Mouse (Mus musculus) subcutaneous adipose tissue, adult 2 months (tissue): ENCODE measurements around the gene Slc16a13. TPM values are rescaled to one million over a fixed set of nuclear protein-coding genes. Genes with fewer than 3 reads are reported as not detected.

Experiments used
- polyA plus RNA-seq: library from polyadenylated mRNA; depleted of rRNA; stranded (reverse); fragments of >200 nt; gene quantifications from 2 replicates; pipeline ENCODE4 v1.2.3, GENCODE M21; 2012; ENCODE audit warnings: low replicate concordance; rRNA removed

Gene Slc16a13
- 4.4 and 8.0 TPM in 2 replicates for polyA plus RNA-seq

DNA sequence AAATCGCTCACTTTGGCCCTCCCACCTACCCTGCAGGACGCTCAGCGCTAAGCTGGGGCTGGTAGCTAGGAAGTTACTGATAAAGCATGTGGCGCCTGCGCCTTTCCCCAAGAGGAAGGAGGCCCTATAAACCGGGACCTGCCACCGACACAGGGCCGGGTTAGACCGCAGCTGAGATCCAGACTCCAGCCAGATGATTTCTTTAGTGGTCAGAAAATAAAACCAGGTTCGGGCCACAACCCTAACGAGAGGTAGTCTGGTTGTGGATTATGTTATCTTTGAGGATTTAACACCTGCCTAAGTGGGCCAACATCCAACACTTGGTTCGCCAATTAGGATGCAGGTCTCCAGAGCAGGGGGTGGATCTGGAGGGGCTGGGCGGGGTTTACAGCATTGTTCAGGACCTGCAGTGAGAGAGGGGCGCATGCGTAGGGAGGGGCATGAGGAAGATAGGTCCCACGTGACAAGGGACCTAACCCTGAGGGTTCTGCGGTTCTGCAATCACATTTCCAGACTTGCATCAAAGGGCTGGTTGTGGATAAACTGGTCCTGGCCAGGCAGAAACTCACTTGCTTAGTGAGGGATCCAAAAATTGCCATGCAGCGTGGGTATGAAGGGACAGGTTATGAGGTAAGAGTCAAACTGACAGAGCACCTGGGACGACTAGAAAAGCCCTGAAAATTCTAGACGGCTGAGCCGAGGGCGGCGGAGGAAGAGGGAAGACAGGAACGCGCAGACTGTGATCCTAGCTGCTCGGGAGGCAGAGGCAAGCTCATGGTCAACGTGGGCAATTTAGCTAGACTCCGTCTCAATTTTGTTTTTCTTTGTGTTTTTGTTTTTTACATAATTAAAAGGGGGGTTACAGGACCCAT, at the start of gene Slc16a13:
Gene Slc16a13 (minus strand): TSS at position 334 of the 872 bp plus-strand sequence.

DNA sequence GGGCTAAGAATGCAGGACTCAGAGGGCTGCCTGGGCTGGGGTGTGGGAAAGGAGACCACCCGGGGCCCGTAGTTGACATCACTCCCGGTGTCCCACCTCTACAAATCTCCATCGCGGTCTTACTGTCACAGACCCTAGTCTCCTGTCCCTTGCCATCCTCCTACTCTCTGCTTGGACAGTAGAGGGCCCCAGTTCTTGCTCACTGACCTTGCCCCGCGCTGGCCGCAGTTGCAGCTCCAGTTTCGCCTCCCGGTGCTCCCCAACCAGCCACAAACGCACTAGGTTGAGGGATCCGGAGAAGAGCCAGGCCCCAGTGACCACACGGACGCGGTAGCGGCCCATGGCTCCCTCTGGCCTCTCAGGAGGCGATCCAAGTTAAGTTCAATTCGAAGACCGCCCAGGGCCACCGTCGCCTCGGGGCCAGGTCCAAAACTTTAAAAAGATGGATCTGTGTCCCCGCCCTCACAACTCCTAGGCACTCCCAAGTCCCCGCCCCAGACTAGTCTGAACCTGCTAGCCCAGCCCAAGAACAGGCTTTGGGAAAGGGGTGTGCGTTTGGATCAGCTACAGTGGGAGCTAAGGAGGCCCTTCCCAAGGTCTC, 34.2 kb upstream of the Slc16a13 start, which contains the start of gene Alox12:
Gene Alox12 (minus strand): TSS at position 423 of the 601 bp plus-strand sequence.

DNA sequence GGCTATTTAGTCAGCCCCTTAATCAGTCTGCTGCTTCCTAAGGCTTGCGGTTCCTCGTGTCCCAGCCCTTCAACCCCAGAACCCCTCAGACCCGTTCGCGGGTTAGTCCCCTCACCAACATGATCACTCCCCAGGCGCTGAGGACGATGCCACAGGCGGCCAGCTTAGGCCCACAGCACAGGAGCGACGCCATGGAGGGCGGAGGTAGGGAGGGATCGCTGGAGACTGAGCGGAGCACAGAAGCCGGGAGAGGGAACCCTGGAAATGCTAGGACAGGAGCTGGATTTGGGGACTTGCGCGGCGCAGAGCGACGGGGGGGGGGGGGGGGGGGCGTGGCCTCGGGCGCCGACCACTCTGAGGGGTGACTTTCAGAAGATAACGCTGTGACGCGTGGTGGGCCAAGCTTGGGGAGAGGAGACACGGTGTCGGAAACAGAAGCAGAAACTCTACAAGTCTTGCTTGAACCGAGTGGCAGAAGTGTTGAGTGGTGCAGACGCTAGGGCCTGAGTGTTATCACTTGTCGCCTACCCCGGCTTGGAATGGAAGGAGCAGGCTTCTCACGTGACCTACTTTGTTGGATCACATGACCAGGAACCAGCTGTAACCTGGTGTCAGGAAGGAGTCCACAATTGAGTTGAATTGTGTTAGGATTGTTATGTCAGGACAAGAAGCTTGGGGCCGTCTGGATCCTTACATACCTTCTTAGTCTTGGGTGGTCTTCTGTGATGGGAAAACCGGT, 18.8 kb upstream of the Slc16a13 start, which contains the start of the genes Gm21988 and Rnasek:
Gene Gm21988 (minus strand): TSS at position 290 of the 739 bp plus-strand sequence.
Gene Rnasek (minus strand): TSS at position 302 of the 739 bp plus-strand sequence.

DNA sequence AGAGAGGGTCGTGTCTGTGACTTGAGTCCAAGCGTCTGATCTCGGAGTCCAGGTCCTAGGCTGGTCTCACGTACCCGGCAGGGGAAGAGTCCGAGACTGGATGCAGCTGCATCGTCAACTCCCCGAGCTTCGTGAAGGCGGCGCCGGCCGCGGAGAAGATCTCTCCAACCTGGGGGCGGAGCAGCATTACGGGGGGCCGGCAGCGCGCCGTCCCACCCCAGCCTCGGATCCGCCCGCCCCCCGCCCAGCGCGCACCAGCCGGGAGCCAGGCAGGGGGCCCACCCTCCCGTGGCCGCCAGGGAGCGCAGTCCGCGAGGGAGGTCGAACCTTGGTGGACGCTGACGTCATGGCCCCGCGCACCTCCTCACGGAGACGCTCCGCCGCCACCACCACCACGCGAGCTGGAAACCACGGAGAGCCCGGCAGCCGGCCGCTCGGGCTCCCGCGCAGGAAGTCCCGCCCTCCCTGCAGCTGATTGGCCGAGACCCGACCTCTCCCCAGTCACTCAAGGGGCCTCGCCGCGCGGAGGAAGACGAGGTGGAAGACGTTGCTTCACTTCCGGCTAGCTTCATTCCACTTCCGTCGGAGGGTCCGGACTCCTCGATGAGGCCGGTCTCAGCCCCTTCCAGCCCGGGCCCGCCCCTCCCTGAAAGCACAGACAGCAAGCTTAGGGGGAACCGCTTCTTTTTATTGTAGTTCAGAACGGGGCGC, 16.7 kb upstream of the Slc16a13 start, which contains the start of gene 0610010K14Rik:
Gene 0610010K14Rik (minus strand): TSS at position 458 of the 711 bp plus-strand sequence.

DNA sequence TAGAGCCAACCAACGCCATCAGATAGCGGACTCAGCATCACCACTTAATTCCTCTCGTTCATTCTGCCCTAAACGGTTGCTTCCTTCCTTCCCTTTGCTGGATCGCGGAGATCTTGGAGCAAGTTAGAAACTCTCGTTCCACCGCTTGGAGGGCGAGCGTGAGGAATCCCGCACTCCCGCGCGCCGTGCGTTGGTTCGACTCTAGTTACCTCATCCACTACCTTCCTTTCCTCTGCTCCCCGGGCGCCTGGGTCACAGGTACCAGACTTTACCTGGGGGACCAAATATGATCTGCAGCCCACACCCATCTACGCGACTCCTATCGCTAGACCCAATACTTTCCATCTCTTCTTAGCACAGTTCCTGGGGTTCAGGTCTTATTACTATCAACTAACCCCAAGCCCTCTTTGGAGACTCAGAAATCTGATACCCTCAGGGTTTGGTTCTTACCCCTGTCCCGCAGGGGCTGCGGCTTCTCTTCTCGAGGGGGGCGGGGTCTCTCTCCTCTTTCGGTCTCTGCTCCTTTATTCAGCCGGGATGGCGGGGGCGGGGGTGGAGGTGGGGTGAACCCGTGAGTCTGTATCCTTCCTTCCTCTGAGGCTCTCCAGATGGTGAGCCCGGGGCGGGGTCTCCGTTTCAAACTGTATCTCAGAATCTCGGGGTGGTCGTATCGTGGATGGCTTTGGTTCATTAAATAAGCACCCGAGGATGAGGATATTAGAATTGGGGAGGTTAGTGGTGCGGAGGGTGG, 8.6 kb upstream of the Slc16a13 start, which contains the start of gene Bcl6b:
Gene Bcl6b (minus strand): TSS at position 539 of the 751 bp plus-strand sequence.

DNA sequence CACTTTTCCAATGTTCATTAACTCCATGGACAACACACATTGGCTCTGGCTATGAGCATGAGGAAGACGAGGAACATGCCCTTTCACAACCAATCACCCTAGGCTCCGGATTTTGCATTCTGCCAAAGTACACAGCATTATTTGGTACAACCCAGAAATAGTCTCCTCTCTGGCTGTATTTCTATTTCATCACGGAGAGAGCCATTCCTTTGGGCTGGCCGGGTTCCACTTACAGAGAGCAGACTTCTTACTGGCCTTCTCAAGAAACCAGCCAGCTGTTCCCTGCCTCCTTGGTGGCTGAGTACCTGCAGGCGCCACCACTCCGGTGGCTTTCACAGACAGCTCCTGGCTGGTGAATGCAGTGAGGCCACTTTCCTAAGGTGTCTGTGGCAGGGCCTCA, 8.4 kb downstream of the Slc16a13 start, which contains the start of gene Slc16a11:
Gene Slc16a11 (plus strand): TSS at position 330 of the 400 bp plus-strand sequence.

Other genes starting within 250 kb of the Slc16a13 start
- 106 and 148 TPM in 2 replicates for gene Ctdnep1, start 239.9 kb downstream of the Slc16a13 start, polyA plus RNA-seq
- gene Elp5, start 238.5 kb downstream of the Slc16a13 start, polyA plus RNA-seq, result 95.6 and 101 TPM in 2 replicates
- gene Gabarap, start 229.9 kb downstream of the Slc16a13 start, polyA plus RNA-seq, result 566 and 640 TPM in 2 replicates
- 17.1 and 38.9 TPM in 2 replicates for gene Phf23, start 225.3 kb downstream of the Slc16a13 start, polyA plus RNA-seq
- 9.4 and 27.1 TPM in 2 replicates for gene Dvl2, start 220.5 kb downstream of the Slc16a13 start, polyA plus RNA-seq
- gene Acadvl, start 205.7 kb downstream of the Slc16a13 start, polyA plus RNA-seq, result 153 and 251 TPM in 2 replicates
- gene Dlg4, start 204.1 kb downstream of the Slc16a13 start, polyA plus RNA-seq, result 16.9 and 56.2 TPM in 2 replicates
- 0.13 and 0.24 TPM in 2 replicates for gene Asgr1, start 167.0 kb downstream of the Slc16a13 start, polyA plus RNA-seq
- 1.3 and 5.5 TPM in 2 replicates for gene Asgr2, start 128.4 kb downstream of the Slc16a13 start, polyA plus RNA-seq
- gene Mgl2, start 90.7 kb downstream of the Slc16a13 start, polyA plus RNA-seq, result 25.4 and 35.8 TPM in 2 replicates
- 32.3 and 46.6 TPM in 2 replicates for gene Clec10a, start 64.9 kb downstream of the Slc16a13 start, polyA plus RNA-seq
- 3.5 and 5.8 TPM in 2 replicates for gene Slc16a11, start 8.3 kb downstream of the Slc16a13 start, polyA plus RNA-seq
- 15.2 and 24.6 TPM in 2 replicates for gene Bcl6b, start 8.7 kb upstream of the Slc16a13 start, polyA plus RNA-seq
- gene 0610010K14Rik, start 16.9 kb upstream of the Slc16a13 start, polyA plus RNA-seq, result 56.7 and 89.9 TPM in 2 replicates
- 8.0 and 8.3 TPM in 2 replicates for gene Gm21988, start 18.8 kb upstream of the Slc16a13 start, polyA plus RNA-seq
- gene Rnasek, start 18.8 kb upstream of the Slc16a13 start, polyA plus RNA-seq, result 223 and 400 TPM in 2 replicates
- 2.5 and 7.8 TPM in 2 replicates for gene Alox12, start 34.3 kb upstream of the Slc16a13 start, polyA plus RNA-seq
- 0.19 and 16.2 TPM in 2 replicates for gene Alox12e, start 101.6 kb upstream of the Slc16a13 start, polyA plus RNA-seq
- gene Alox15, start 131.0 kb upstream of the Slc16a13 start, polyA plus RNA-seq, result 2.7 and 62.7 TPM in 2 replicates
- gene Pelp1, start 189.0 kb upstream of the Slc16a13 start, polyA plus RNA-seq, result 20.8 and 30.6 TPM in 2 replicates
- 59.2 and 84.6 TPM in 2 replicates for gene Arrb2, start 211.6 kb upstream of the Slc16a13 start, polyA plus RNA-seq
- 25.2 and 25.9 TPM in 2 replicates for gene Med11, start 230.9 kb upstream of the Slc16a13 start, polyA plus RNA-seq
- gene Zmynd15, start 238.4 kb upstream of the Slc16a13 start, polyA plus RNA-seq, result 6.1 and 13.8 TPM in 2 replicates
- gene Cxcl16, start 238.9 kb upstream of the Slc16a13 start, polyA plus RNA-seq, result 22.2 and 63.5 TPM in 2 replicates